Mouse (Mus musculus): ENCODE measurements around the gene Fam160b1.

DNA sequence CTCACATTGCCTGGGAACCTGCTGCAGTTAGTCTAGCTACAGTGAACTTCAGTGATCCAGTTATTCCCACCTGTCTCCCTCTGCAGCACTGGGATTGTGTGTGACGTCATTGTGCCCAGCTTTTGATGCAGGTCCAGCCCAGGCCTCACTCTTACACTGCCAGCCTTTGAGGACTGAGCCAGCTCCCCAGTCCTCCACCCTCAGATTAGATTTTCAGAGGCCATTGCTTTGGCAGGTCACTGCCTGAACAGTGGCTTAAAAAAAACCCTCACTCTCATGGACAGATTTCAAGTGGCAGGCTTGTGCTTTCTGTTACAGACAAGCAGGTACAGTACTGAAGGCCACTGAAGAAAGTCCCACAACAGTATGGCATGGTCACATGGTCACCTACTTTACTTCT is 15.8 kb upstream of the Fam160b1 start:
- TF ChIP-seq CTCF (conservative IDR thresholded peaks at IDR 0.05; ENCODE audit: insufficient read depth, insufficient read length, low read depth, low read length) (no peak), POLR2A (IDR thresholded peaks at IDR 0.05; ENCODE audit: low read depth, low read length) (no peak)
